Mouse (Mus musculus): ENCODE measurements around the gene C87977. TPM values are rescaled to one million over a fixed set of nuclear protein-coding genes. Genes with fewer than 3 reads are reported as not detected.
"Not testable (repeated sequence)": the region's sequence is repeated elsewhere in the genome, so short reads cannot be mapped to it uniquely, and the experiment has no call there.

Gene C87977
- total RNA-seq (2014; fragmentation: Nextera tagmentation), result not detected in 2 replicates
- total RNA-seq (2017), result not detected in 2 replicates

- not testable (repeated sequence) for ATAC-seq (replicated peaks; ENCODE audit: low FRiP score, low TSS enrichment, poor library complexity, severe bottlenecking)
Observed at GRCm38 (mm10) chr4:144213218-144213617, at the start of gene C87977. Gene C87977 (minus strand): TSS chr4:144213318.

- ATAC-seq (replicated peaks; ENCODE audit: low FRiP score, low TSS enrichment, poor library complexity, severe bottlenecking), result not testable (repeated sequence)
Observed at GRCm38 (mm10) chr4:144254768-144255167, 41.6 kb upstream of the C87977 start.

GRCm38 (mm10) chr4:144190419-144190818, 22.7 kb downstream of the C87977 start, which contains the start of gene Oog2:
Gene Oog2 (plus strand): TSS chr4:144190719.
- no peak for ATAC-seq (replicated peaks; ENCODE audit: low FRiP score, low TSS enrichment, poor library complexity, severe bottlenecking)

- ATAC-seq (replicated peaks; ENCODE audit: low FRiP score, low TSS enrichment, poor library complexity, severe bottlenecking), result no peak
Observed at GRCm38 (mm10) chr4:144162563-144162962, 50.6 kb downstream of the C87977 start, which contains the start of gene Oog3. Gene Oog3 (minus strand): TSS chr4:144162663.

Other genes with a start within 250 kb of the C87977 start
- not detected in 2 replicates for gene Gm13101, start 246.4 kb downstream of the C87977 start, total RNA-seq (2014; fragmentation: Nextera tagmentation)
- not detected in 2 replicates for gene Gm13101, start 246.4 kb downstream of the C87977 start, total RNA-seq (2017)
- not detected in 2 replicates for gene Pramef17, start 218.9 kb downstream of the C87977 start, total RNA-seq (2014; fragmentation: Nextera tagmentation)
- not detected in 2 replicates for gene Pramef17, start 218.9 kb downstream of the C87977 start, total RNA-seq (2017)
- not detected in 2 replicates for gene Pramel4, start 154.2 kb downstream of the C87977 start, total RNA-seq (2014; fragmentation: Nextera tagmentation)
- not detected in 2 replicates for gene Pramel4, start 154.2 kb downstream of the C87977 start, total RNA-seq (2017)
- not detected in 2 replicates for gene Gm13102, start 106.8 kb downstream of the C87977 start, total RNA-seq (2014; fragmentation: Nextera tagmentation)
- gene Gm13102, start 106.8 kb downstream of the C87977 start, total RNA-seq (2017), result not detected in 2 replicates
- gene Oog3, start 50.7 kb downstream of the C87977 start, total RNA-seq (2014; fragmentation: Nextera tagmentation), result not detected in 2 replicates
- not detected in 2 replicates for gene Oog3, start 50.7 kb downstream of the C87977 start, total RNA-seq (2017)
- not detected in 2 replicates for gene Oog2, start 22.6 kb downstream of the C87977 start, total RNA-seq (2014; fragmentation: Nextera tagmentation)
- gene Oog2, start 22.6 kb downstream of the C87977 start, total RNA-seq (2017), result not detected in 2 replicates
- gene Pramel5, start 67.2 kb upstream of the C87977 start, total RNA-seq (2014; fragmentation: Nextera tagmentation), result not detected in 2 replicates
- not detected in 2 replicates for gene Pramel5, start 67.2 kb upstream of the C87977 start, total RNA-seq (2017)
- gene Gm13128, start 116.9 kb upstream of the C87977 start, total RNA-seq (2014; fragmentation: Nextera tagmentation), result not detected in 2 replicates
- gene Gm13128, start 116.9 kb upstream of the C87977 start, total RNA-seq (2017), result not detected in 2 replicates
- gene Gm13119, start 144.6 kb upstream of the C87977 start, total RNA-seq (2014; fragmentation: Nextera tagmentation), result not detected in 2 replicates
- not detected in 2 replicates for gene Gm13119, start 144.6 kb upstream of the C87977 start, total RNA-seq (2017)
- gene Pramef20, start 164.6 kb upstream of the C87977 start, total RNA-seq (2014; fragmentation: Nextera tagmentation), result not detected in 2 replicates
- not detected in 2 replicates for gene Pramef20, start 164.6 kb upstream of the C87977 start, total RNA-seq (2017)
- gene Pramef12, start 195.1 kb upstream of the C87977 start, total RNA-seq (2014; fragmentation: Nextera tagmentation), result not detected in 2 replicates
- not detected in 2 replicates for gene Pramef12, start 195.1 kb upstream of the C87977 start, total RNA-seq (2017)
- gene 1700012P22Rik, start 225.5 kb upstream of the C87977 start, total RNA-seq (2014; fragmentation: Nextera tagmentation), result not detected in 2 replicates
- gene 1700012P22Rik, start 225.5 kb upstream of the C87977 start, total RNA-seq (2017), result not detected in 2 replicates
- not detected in 2 replicates for gene Gm9944, start 240.0 kb upstream of the C87977 start, total RNA-seq (2014; fragmentation: Nextera tagmentation)
- not detected in 2 replicates for gene Gm9944, start 240.0 kb upstream of the C87977 start, total RNA-seq (2017)

Data from megakaryocyte-erythroid progenitor cell, adult 5-6 weeks (primary cell).